Mouse (Mus musculus) G1E-ER4 (cell line): ENCODE data around the gene Frmd8. TPM values are rescaled to one million over a fixed set of nuclear protein-coding genes. Genes with fewer than 3 reads are reported as not detected.

Experiments used
- GATA1 ChIP-seq: IDR thresholded peaks from one replicate; pipeline ENCODE4 v1.8.0; 2012; ENCODE audit warnings: low read length, inconsistent platforms
- polyA plus RNA-seq: library from polyadenylated mRNA; stranded (reverse); fragments of >175 nt; gene quantifications from 2 replicates; pipeline ENCODE4 v1.2.3, GENCODE M21; 2012

Frmd8 gene
- polyA plus RNA-seq, 1 experiment, result 12.9 TPM

DNA sequence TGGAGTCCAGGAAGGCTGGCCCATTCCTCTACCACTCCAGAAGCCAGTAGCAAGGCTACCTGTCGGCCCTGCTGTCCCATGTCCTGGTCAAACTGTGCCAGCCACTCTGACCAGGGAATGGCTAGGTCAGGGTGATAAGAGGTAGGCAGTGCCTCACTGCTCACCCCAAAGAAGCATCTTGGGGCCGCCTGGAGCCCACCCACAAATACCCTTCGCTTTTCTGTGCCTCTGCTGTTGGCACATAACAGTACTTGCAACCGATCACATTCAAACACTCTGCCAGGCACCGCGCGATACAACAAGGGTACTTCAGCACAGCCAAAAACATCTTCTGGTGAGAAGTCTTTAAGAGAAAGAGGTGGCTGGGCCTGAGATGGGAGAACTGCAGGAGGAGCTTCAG, 17.2 kb upstream of the Frmd8 start:
- TF ChIP-seq GATA1, result no peak

- TF ChIP-seq GATA1, result no peak
Measured at GRCm38 (mm10) chr19:5891521-5892258, 16.6 kb upstream of the Frmd8 start.

GRCm38 (mm10) chr19:5889211-5889610, 14.1 kb upstream of the Frmd8 start:
- no peak for TF ChIP-seq GATA1

GRCm38 (mm10) chr19:5887234-5887815, 12.3 kb upstream of the Frmd8 start:
- TF ChIP-seq GATA1, result no peak

DNA sequence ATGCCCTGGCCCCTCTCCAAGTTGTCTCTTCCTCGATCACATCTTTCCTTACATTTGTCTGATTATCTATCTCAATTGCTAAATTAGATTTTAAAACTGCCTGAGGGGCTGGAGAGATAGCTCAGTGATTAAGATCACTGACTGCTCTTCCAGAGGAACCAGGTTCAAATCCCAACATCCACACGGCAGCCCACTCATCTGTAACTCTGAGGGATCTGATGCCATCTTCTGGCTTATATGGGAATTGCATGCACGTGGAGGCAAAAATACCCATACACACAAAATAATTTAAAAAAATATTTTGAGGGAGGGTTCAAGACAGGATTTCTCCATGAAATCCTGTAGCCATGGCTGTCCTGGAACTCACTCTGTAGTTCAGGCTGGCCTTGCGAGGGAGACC, 10.8 kb upstream of the Frmd8 start:
- TF ChIP-seq GATA1, result no peak

GRCm38 (mm10) chr19:5883935-5884334, 8.9 kb upstream of the Frmd8 start:
- TF ChIP-seq GATA1, result no peak

GRCm38 (mm10) chr19:5881155-5881554, 6.1 kb upstream of the Frmd8 start:
- TF ChIP-seq GATA1, result no peak

GRCm38 (mm10) chr19:5879735-5880134, 4.7 kb upstream of the Frmd8 start:
- TF ChIP-seq GATA1, result no peak

DNA sequence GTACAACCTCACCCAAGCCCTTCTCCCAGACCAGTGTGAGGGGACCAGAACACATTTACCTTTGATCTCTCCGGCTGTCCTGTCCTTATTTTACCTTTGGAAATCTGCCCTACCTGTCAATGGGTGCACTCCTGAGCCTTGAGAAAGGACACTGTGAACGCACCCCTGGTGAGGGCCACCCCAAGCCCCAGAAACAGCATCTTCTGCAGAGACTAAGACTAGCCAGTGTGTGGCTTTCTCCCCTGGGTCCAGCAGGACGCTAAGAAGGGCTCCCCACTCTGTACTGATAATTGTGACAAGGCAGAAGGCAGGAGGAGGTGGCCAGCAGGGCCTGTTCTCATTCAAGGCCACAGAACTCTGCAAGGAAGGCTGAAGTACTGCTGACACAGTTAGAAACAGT, 3.8 kb upstream of the Frmd8 start:
- no peak for TF ChIP-seq GATA1

GRCm38 (mm10) chr19:5878362-5878722, 3.3 kb upstream of the Frmd8 start:
- no peak for TF ChIP-seq GATA1

DNA sequence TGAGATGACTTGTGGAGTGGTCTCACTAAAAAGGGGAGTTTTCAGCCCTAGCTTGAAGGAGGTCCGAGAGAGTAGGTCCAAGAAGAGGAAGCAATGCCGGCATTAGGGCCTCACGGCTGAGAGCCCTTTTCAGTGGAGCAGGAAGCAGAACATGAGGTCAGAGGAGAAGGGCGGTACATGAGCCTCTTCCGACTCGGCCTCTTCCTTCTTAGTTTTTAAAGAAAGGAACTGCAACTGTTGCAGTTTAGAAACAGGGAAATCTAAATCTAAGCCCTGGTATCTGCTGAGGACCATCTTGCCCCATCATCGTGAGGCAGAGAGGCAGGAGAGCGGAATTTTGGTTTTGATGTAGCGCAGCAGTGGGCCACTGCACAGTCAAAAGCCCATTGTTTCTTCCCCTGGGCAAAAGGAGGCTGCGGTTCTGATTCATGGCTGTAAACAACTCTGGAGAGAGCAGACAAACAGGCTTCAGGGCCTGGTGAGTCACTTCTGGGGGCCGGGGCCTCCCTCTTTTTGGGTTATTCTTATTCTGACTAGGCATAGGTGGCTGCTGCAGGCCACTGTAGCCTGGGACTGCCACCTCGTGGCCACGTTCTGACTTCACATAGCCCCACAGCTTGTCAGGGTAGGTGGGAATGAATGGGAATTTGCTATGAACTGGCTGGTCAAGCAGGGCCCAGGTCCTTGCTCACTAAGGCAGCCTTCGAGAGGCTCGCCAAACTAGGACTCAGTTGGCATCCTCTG, 2.7 kb upstream of the Frmd8 start, which contains the start of gene Slc25a45:
Slc25a45 (plus strand) TSS at position 191 of the 744 bp plus-strand sequence.
- no peak for TF ChIP-seq GATA1

DNA sequence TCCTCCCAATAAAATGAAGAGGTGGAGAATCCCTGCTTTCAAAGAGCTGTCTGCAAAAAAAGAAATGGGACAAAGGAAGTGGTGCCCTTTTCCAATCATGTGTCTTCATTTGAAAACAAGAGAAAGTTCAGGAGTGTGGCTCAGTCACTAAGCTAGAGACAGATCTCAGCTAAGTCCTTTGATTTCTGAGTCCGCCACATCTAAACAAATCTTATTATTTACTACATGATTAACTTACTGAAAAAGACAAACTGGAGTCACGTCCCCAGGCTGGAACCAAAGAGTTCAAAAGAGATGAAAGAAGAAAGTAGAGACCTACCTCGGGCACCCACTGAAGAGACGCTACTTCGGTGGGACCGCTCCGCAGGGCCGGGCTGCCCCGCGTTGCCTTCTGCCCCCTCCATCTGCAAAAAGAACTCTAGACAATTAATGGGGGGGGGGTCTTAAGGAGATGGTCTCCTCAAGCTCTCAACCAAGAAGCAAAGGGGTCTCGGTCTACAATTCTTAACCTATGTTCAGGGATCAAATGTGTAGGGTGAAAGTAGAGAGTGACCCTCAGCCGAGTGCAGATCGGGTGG, 594 bp downstream of the Frmd8 start:
- no peak for TF ChIP-seq GATA1

GRCm38 (mm10) chr19:5872931-5873556, 2.0 kb downstream of the Frmd8 start:
- no peak for TF ChIP-seq GATA1

DNA sequence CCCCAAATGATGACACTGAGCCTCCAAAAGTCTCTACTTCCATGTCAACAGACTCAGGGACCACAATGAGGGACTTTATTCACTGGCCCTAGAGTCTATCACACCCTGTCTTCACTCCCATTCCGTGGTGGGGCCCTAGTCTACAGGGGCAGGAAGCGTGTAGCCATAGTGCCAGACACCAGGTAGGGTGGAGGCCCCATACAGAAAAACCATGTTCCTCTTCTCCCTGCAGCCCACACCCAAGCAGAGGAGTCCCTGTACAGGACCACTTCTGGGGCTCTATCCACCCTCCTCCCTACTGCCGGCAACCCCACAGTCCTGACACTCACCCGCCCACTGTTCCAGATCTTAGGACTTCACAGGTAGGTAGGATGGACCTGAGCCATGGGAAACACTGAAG, 2.5 kb downstream of the Frmd8 start:
- no peak for TF ChIP-seq GATA1

DNA sequence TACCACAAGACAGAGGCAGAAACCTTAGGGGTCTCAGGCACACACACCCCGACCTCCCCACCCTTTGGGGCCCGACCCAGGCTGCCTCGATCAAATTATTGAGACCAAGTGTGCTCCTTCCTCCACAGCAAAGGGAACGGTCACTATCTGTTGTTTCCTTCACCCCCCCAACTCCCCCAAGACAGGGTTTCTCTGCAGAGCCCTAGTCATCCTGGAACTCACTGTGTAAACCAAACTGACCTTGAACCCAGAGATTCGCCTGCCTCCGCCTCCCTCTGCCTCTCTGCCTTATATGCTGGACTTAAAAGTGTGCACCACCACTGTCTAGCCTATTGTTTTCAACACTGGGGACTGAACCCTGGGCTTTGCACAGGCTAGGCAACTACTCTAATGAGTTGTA, 3.4 kb downstream of the Frmd8 start:
- no peak for TF ChIP-seq GATA1

DNA sequence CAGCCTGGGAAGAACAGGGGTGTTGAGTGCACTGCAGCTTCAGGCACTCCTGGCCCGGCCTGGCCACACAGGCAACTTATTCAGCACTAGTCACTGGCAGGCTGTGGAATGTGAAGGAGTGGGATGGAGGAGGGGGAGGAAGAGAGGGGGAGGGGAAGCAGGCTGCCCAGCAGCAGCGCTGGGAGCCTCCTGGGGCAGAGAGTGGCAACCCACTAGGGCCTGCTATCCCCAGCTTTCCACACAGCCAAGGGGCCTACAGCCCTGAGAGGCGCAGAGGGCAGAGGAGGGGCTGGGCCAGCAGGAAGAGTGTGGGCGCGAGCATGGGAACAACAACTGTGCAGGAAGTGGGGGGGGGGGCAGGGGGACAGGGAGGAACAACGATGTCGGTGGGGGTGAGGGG, 3.8 kb downstream of the Frmd8 start:
- TF ChIP-seq GATA1, result no peak

GRCm38 (mm10) chr19:5868096-5868495, 7.0 kb downstream of the Frmd8 start:
- no peak for TF ChIP-seq GATA1
